Mouse (Mus musculus) heart, embryonic 11.5 days (tissue): ENCODE measurements at regions not wholly inside any gene's neighbourhood (a gene's known extent, or its start where the extent isn't known, plus 50 kb on each side); places are given as distances from the start of the nearest gene placed in this dataset.

ENCODE experiments used
- ATAC-seq: fragments of 200-750 bp; cut with Nextera tagmentation; replicated peaks from 2 replicates; pipeline ENCODE4 v1.8.0; 2017; ENCODE audit warnings: moderate library complexity; ENCODE audit not compliant: insufficient number of reproducible peaks, low FRiP score, low TSS enrichment
- H3K27ac ChIP-seq: fragments of 300-500 bp; sonication (generic); 2 replicates; pipeline ENCODE4 v1.5.1; 2014; ENCODE audit warnings: mild to moderate bottlenecking, low read depth, low read length
- H3K27me3 ChIP-seq: fragments of 300-500 bp; sonication (generic); 2 replicates; pipeline ENCODE4 v1.6.1; 2014; ENCODE audit warnings: mild to moderate bottlenecking, low read length, mixed read lengths; ENCODE audit not compliant: control insufficient read depth, insufficient read depth
- H3K36me3 ChIP-seq: fragments of 300-500 bp; sonication (generic); 2 replicates; pipeline ENCODE4 v1.6.1; 2014; ENCODE audit warnings: mild to moderate bottlenecking, low read length, moderate library complexity, mixed read lengths; ENCODE audit not compliant: control insufficient read depth, insufficient read depth
- H3K4me1 ChIP-seq: fragments of 300-500 bp; sonication (generic); 2 replicates; pipeline ENCODE4 v1.6.1; 2014; ENCODE audit warnings: low read length; ENCODE audit not compliant: control insufficient read depth, insufficient read depth
- H3K4me2 ChIP-seq: fragments of 300-500 bp; sonication (generic); 2 replicates; pipeline ENCODE4 v1.6.1; 2014; ENCODE audit warnings: mild to moderate bottlenecking, moderate library complexity
- H3K4me3 ChIP-seq: fragments of 300-500 bp; sonication (generic); 2 replicates; pipeline ENCODE4 v1.5.1; 2014; ENCODE audit warnings: low read depth, low read length
- H3K9ac ChIP-seq: fragments of 300-500 bp; sonication (generic); 2 replicates; pipeline ENCODE4 v1.6.1; 2014; ENCODE audit warnings: mild to moderate bottlenecking, low read depth, low read length, moderate library complexity
- H3K9me3 ChIP-seq: fragments of 300-500 bp; sonication (generic); replicated peaks from 2 replicates; pipeline ENCODE4 v1.6.1; 2016; ENCODE audit warnings: low read length; ENCODE audit not compliant: control insufficient read depth
- WGBS: fragments of 180-500 bp; shearing (Covaris S2); extraction: QIAGEN DNeasy Blood & Tissue Kit; methylation state at CpG from one replicate; pipeline ENCODE4 v1.1.7; 2014; ENCODE audit not compliant: insufficient replicate concordance; 5-methylcytosine and 5-hydroxymethylcytosine counted together

- Histone ChIP-seq H3K4me3 (no peak overlapping the region), H3K9me3 (no peaks in the 10 kb centered on the region), H3K27ac (0 out of 2 replicates have a peak overlapping the region, but pooled peaks have one; percentile 46), H3K27me3 (no peaks in the 10 kb centered on the region), H3K9ac (no peak overlapping the region), H3K4me1 (0 out of 2 replicates have a peak, but pooled peaks cover 2% of the 10 kb centered on the region), H3K4me2 (peak overlapping the region; percentile 33; the same call in 1 of the 2 replicates), H3K36me3 (no peaks in the 10 kb centered on the region)
- 0 out of 2 replicates have a peak, but pooled peaks have one; percentile 35 for ATAC-seq
- WGBS = 16% methylated on average over 8 of the region's 8 CpGs
These were observed 472.5 kb upstream of the A1bg start for GRCm38 (mm10) chr15:61395296-61395826.

DNA sequence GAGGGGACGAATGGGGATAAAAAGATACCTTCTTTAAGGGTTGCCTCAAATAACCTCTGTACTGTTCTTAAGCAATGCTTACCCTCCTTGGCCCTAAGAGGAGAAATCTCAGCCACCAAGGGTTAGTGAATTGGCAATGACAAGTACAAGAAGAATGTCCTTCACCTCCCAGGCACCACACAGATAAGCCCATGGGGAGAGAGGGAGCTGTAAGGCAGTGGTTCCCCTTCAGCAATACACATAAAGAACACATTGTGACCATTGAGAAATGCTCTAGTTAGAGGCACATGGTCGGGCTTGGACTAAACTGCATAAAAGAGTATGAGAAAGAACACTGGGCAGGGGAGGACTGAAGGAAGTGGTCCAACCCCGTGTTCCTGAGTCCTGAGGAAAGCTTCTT, 457.9 kb upstream of the A1bg start:
- Histone ChIP-seq H3K27ac (no peak overlapping the region), H3K9ac (no peak overlapping the region), H3K4me3 (no peak overlapping the region), H3K4me2 (no peak overlapping the region), H3K4me1 (no peaks in the 10 kb centered on the region), H3K36me3 (no peaks in the 10 kb centered on the region), H3K27me3 (no peaks in the 10 kb centered on the region), H3K9me3 (no peaks in the 10 kb centered on the region)
- WGBS = 43% methylated on average over 3 of the region's 3 CpGs
- no peak for ATAC-seq

- no peaks in the 10 kb centered on the region for H3K27me3 ChIP-seq
- H3K36me3 ChIP-seq = no peaks in the 10 kb centered on the region
- no peak overlapping the region for H3K4me3 ChIP-seq
- no peak overlapping the region for H3K27ac ChIP-seq
- H3K4me1 ChIP-seq = no peaks in the 10 kb centered on the region
- 67% methylated on average over 3 of the region's 3 CpGs for WGBS
- H3K9ac ChIP-seq = no peak overlapping the region
- no peak overlapping the region for H3K4me2 ChIP-seq
- no peak for ATAC-seq
- H3K9me3 ChIP-seq = no peaks in the 10 kb centered on the region
These were observed 443.5 kb upstream of the A1bg start for GRCm38 (mm10) chr15:61366276-61366675.

DNA sequence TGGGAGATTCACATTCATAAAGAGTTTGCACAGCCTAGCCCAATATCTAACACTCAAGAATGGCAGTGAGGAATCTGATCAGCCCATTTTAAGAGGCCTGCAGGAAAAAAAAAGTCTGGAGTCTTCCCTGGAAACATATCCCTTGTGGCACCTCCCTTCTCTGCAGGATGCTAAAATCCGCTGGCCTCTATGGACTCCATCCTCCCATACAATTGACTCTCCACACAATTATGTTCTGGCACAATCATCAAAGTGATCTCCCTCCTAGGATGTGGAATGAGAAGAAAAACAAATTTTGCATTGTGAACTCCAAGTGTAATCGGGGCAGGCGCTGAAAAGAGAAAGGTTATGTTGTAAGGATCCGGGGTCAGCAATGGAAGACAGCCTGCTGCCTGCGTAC, 442.7 kb upstream of the A1bg start:
- ATAC-seq = no peak
- no peaks in the 10 kb centered on the region for H3K36me3 ChIP-seq

GRCm38 (mm10) chr15:61364461-61364860, 441.6 kb upstream of the A1bg start:
- no peaks in the 10 kb centered on the region for H3K9me3 ChIP-seq
- no peak for ATAC-seq
- H3K4me2 ChIP-seq = no peak overlapping the region
- H3K27ac ChIP-seq = no peak overlapping the region
- H3K9ac ChIP-seq = no peak overlapping the region
- H3K36me3 ChIP-seq = no peaks in the 10 kb centered on the region
- no peak overlapping the region for H3K4me3 ChIP-seq
- H3K27me3 ChIP-seq = no peaks in the 10 kb centered on the region
- no peaks in the 10 kb centered on the region for H3K4me1 ChIP-seq
- WGBS = 84% methylated on average over 2 of the region's 2 CpGs

More for the DNA sequence above, 442.7 kb upstream of the A1bg start:
- WGBS = 76% methylated on average over 5 of the region's 5 CpGs
- Histone ChIP-seq H3K9me3 (no peaks in the 10 kb centered on the region), H3K4me1 (no peaks in the 10 kb centered on the region), H3K4me2 (no peak overlapping the region), H3K9ac (no peak overlapping the region), H3K27ac (no peak overlapping the region), H3K4me3 (no peak overlapping the region), H3K27me3 (no peaks in the 10 kb centered on the region)

GRCm38 (mm10) chr15:61361254-61361653, 438.4 kb upstream of the A1bg start:
- ATAC-seq = no peak

GRCm38 (mm10) chr15:61355344-61355743, 432.5 kb upstream of the A1bg start:
- Histone ChIP-seq H3K4me1 (no peaks in the 10 kb centered on the region), H3K4me2 (no peak overlapping the region), H3K9ac (no peak overlapping the region), H3K27me3 (no peaks in the 10 kb centered on the region), H3K36me3 (no peaks in the 10 kb centered on the region), H3K27ac (no peak overlapping the region), H3K4me3 (no peak overlapping the region), H3K9me3 (no peaks in the 10 kb centered on the region)
- no peak for ATAC-seq

More at GRCm38 (mm10) chr15:61361254-61361653, 438.4 kb upstream of the A1bg start:
- Histone ChIP-seq H3K9ac (no peak overlapping the region), H3K4me1 (no peaks in the 10 kb centered on the region), H3K27ac (no peak overlapping the region), H3K4me2 (no peak overlapping the region), H3K27me3 (no peaks in the 10 kb centered on the region), H3K9me3 (no peaks in the 10 kb centered on the region), H3K4me3 (no peak overlapping the region), H3K36me3 (no peaks in the 10 kb centered on the region)
- 61% methylated on average over 3 of the region's 3 CpGs for WGBS

GRCm38 (mm10) chr15:61351729-61352342, 429.0 kb upstream of the A1bg start:
- Histone ChIP-seq H3K4me2 (no peak overlapping the region), H3K9ac (no peak overlapping the region), H3K4me3 (no peak overlapping the region), H3K4me1 (no peaks in the 10 kb centered on the region), H3K9me3 (no peaks in the 10 kb centered on the region), H3K36me3 (no peaks in the 10 kb centered on the region), H3K27me3 (no peaks in the 10 kb centered on the region), H3K27ac (peak overlapping the region; percentile 41)
- no peak; the same call in 1 of the 2 replicates for ATAC-seq
- WGBS = 51% methylated on average over 5 of the region's 5 CpGs

DNA sequence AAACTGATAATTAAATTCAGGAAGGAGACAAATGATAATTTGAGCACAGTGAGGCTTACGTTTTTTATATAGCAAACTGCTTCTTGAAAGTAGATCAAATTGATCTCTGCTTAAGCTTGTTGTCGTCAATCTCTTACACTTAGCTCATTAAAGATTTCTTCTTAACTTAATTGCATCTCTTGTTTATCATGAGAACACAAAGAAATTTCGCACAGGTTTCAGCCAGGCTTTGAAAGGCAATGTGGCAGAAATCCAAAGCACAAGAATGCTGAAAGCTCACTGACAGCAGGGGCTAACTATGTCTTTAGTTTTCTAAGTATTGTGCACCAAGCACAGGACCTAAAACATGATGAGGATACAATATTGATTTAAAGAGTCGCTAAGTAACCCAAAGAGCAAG, 422.3 kb upstream of the A1bg start:
- Histone ChIP-seq H3K27ac (no peak overlapping the region), H3K27me3 (no peaks in the 10 kb centered on the region), H3K36me3 (no peaks in the 10 kb centered on the region), H3K4me2 (no peak overlapping the region), H3K9ac (no peak overlapping the region), H3K4me3 (no peak overlapping the region), H3K4me1 (no peaks in the 10 kb centered on the region), H3K9me3 (no peaks in the 10 kb centered on the region)
- ATAC-seq = no peak
- 64% methylated on average over 4 of the region's 4 CpGs for WGBS
